Mouse (Mus musculus) C2C12 (cell line): ENCODE data around the gene Csdc2.

Experiments
- CTCF ChIP-seq: IDR thresholded peaks from one replicate; pipeline ENCODE4 v1.5.1; 2011; ENCODE audit not compliant: control insufficient read depth, insufficient read depth, insufficient read length
- FOSL1 ChIP-seq: IDR thresholded peaks from one replicate; pipeline ENCODE4 v1.8.0; 2011; ENCODE audit warnings: mild to moderate bottlenecking, low read length; ENCODE audit not compliant: poor library complexity, insufficient read depth, severe bottlenecking
- MAX ChIP-seq: IDR thresholded peaks from one replicate; pipeline ENCODE4 v1.6.1; 2011; ENCODE audit warnings: mild to moderate bottlenecking, control low read depth
- MYOG ChIP-seq: IDR thresholded peaks from one replicate; pipeline ENCODE4 v1.6.1; 2011; ENCODE audit not compliant: control insufficient read depth, insufficient read length; ENCODE audit errors: extremely low read depth
- USF1 ChIP-seq: IDR thresholded peaks from one replicate; pipeline ENCODE4 v1.6.1; 2011; ENCODE audit warnings: low read depth, mild to moderate bottlenecking, control low read depth, moderate library complexity

DNA sequence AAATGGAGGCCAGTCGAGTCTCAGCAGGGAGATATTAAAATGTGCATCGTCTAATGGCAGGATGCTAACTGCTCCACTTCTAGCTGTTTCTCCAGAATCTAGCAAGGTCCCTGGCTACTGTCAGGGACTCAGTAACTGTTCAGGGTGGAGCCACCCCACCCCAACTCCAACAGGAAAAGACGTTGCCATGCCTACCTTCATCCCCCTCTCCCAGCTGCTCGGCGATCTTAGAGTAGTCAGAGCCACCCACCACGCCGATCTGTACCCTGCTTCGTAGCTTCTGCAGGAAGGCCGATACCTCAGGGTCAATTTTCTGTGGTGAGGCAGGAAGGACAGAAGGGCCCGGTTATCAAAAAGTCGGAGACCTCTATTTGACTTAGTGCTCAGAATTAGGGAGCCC is 21.0 kb downstream of the Csdc2 start:
- no peak for TF ChIP-seq USF1
- no peak for TF ChIP-seq MYOG
- no peak for TF ChIP-seq CTCF
- no peak for TF ChIP-seq MAX
- TF ChIP-seq FOSL1: no peak
